Mouse (Mus musculus) embryonic facial prominence, embryonic 14.5 days (tissue): ENCODE measurements at regions not wholly inside any gene's neighbourhood (a gene's known extent, or its start where the extent isn't known, plus 50 kb on each side); places are given as distances from the start of the nearest gene placed in this dataset.

ENCODE experiments used
- ATAC-seq: fragments of 200-750 bp; cut with Nextera tagmentation; 2 replicates; pipeline ENCODE4 v1.8.0; 2017; ENCODE audit warnings: low read depth, moderate number of reproducible peaks, moderate TSS enrichment
- DNase-seq: peaks from one replicate; pipeline ENCODE4 v3.0.0-alpha.2; 2015; ENCODE audit warnings: low spot score
- H3K27ac ChIP-seq: fragments of 300-500 bp; sonication (generic); replicated peaks from 2 replicates; pipeline ENCODE4 v1.5.1; 2014; ENCODE audit warnings: low read depth, mild to moderate bottlenecking, low read length, moderate library complexity
- H3K27me3 ChIP-seq: fragments of 300-500 bp; sonication (generic); replicated peaks from 2 replicates; pipeline ENCODE4 v1.6.1; 2014; ENCODE audit warnings: low read length; ENCODE audit not compliant: control insufficient read depth, insufficient read depth
- H3K36me3 ChIP-seq: fragments of 300-500 bp; sonication (generic); 2 replicates; pipeline ENCODE4 v1.6.1; 2014; ENCODE audit warnings: low read length, mixed read lengths; ENCODE audit not compliant: control insufficient read depth, insufficient read depth
- H3K4me1 ChIP-seq: fragments of 300-500 bp; sonication (generic); 2 replicates; pipeline ENCODE4 v1.6.1; 2014; ENCODE audit warnings: antibody characterized with exemption, low read length; ENCODE audit not compliant: control insufficient read depth, insufficient read depth
- H3K4me2 ChIP-seq: fragments of 300-500 bp; sonication (generic); 2 replicates; pipeline ENCODE4 v1.6.1; 2014; ENCODE audit warnings: low read depth, mild to moderate bottlenecking, low read length, moderate library complexity, mixed read lengths
- H3K4me3 ChIP-seq: fragments of 300-500 bp; sonication (generic); 2 replicates; pipeline ENCODE4 v1.5.1; 2014; ENCODE audit warnings: low read depth, mild to moderate bottlenecking, low read length
- H3K9ac ChIP-seq: fragments of 300-500 bp; sonication (generic); 2 replicates; pipeline ENCODE4 v1.6.1; 2014; ENCODE audit warnings: low read depth, mild to moderate bottlenecking, low read length, moderate library complexity, mixed read lengths
- H3K9me3 ChIP-seq: fragments of 300-500 bp; sonication (generic); 2 replicates; pipeline ENCODE4 v1.6.1; 2016; ENCODE audit warnings: low read length; ENCODE audit not compliant: control insufficient read depth
- WGBS: fragments of 180-500 bp; shearing (Covaris S2); extraction: QIAGEN DNeasy Blood & Tissue Kit; methylation state at CpG from one replicate; pipeline ENCODE4 v1.1.7; 2014; 5-methylcytosine and 5-hydroxymethylcytosine counted together

DNA sequence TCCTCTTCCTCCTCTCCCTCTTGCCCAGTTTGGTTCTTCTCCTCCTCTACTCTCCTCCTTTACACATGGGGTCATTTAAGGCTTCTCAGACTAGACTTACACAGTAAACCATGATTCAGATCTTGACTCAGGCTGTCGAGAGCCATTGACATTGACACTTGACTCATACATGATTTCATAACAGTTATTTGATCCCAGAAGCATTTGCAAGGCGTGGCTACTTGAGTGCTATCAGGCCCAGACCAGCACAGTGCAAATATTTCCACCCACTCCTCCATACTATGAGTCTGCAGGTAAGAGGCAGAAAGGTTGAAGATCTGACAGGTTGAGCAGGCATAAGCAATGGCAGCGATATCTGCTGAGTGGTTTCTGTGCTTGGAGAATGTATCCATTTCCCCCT lies 99.2 kb downstream of the Rab11fip2 start:
- H3K27me3 ChIP-seq, result no peaks in the 10 kb centered on the region
- H3K27ac ChIP-seq, result no peak overlapping the region
- 67% methylated on average over 3 of the region's 3 CpGs for WGBS
- H3K4me2 ChIP-seq, result no peak overlapping the region
- H3K4me3 ChIP-seq, result no peak overlapping the region
- no peak overlapping the region for H3K9ac ChIP-seq
- no peak for ATAC-seq
- no peaks in the 10 kb centered on the region for H3K9me3 ChIP-seq
- H3K36me3 ChIP-seq, result no peaks in the 10 kb centered on the region
- DNase-seq, result no peak
- no peaks in the 10 kb centered on the region for H3K4me1 ChIP-seq

GRCm38 (mm10) chr19:59846807-59847206 lies 96.6 kb downstream of the Rab11fip2 start:
- DNase-seq (no peak), ATAC-seq (no peak)
- H3K9me3 ChIP-seq, result no peaks in the 10 kb centered on the region
- no peak overlapping the region for H3K4me2 ChIP-seq
- no peak overlapping the region for H3K27ac ChIP-seq
- no peaks in the 10 kb centered on the region for H3K4me1 ChIP-seq
- no peak overlapping the region for H3K4me3 ChIP-seq
- 76% methylated on average over 1 of the region's 1 CpGs for WGBS
- H3K9ac ChIP-seq, result no peak overlapping the region
- H3K27me3 ChIP-seq, result no peaks in the 10 kb centered on the region
- H3K36me3 ChIP-seq, result no peaks in the 10 kb centered on the region

GRCm38 (mm10) chr19:59850696-59851095 lies 92.8 kb downstream of the Rab11fip2 start:
- 41% methylated on average over 5 of the region's 5 CpGs for WGBS
- Histone ChIP-seq H3K27ac (no peak overlapping the region), H3K4me3 (no peak overlapping the region), H3K9ac (no peak overlapping the region), H3K9me3 (no peaks in the 10 kb centered on the region), H3K27me3 (no peaks in the 10 kb centered on the region), H3K4me1 (peaks cover 3% of the 10 kb centered on the region; the same call in 1 of the 2 replicates), H3K4me2 (no peak overlapping the region), H3K36me3 (no peaks in the 10 kb centered on the region)
- no peak for DNase-seq
- ATAC-seq, result no peak

- no peak overlapping the region for H3K4me3 ChIP-seq
- H3K36me3 ChIP-seq, result no peaks in the 10 kb centered on the region
- H3K4me2 ChIP-seq, result no peak overlapping the region
- peaks cover 3% of the 10 kb centered on the region; the same call in 1 of the 2 replicates for H3K4me1 ChIP-seq
- H3K27me3 ChIP-seq, result no peaks in the 10 kb centered on the region
- 38% methylated on average over 1 of the region's 1 CpGs for WGBS
- no peak for DNase-seq
- H3K27ac ChIP-seq, result no peak overlapping the region
- no peaks in the 10 kb centered on the region for H3K9me3 ChIP-seq
- ATAC-seq, result no peak
- H3K9ac ChIP-seq, result no peak overlapping the region
Observed at GRCm38 (mm10) chr19:59852011-59852738, 91.3 kb downstream of the Rab11fip2 start.
